Mouse (Mus musculus) bone marrow macrophage, adult 2 months (primary cell): Measurements from ENCODE around the gene Abcc4.

Experiments used
- CTCF ChIP-seq: IDR thresholded peaks from 2 replicates; pipeline ENCODE4 v1.5.1; 2012; ENCODE audit warnings: low read depth, mild to moderate bottlenecking, low read length, moderate library complexity
- POLR2A ChIP-seq: IDR thresholded peaks from 2 replicates; pipeline ENCODE4 v1.6.1; 2012; ENCODE audit warnings: mild to moderate bottlenecking, low read depth, low read length, borderline replicate concordance

- no peak for TF ChIP-seq POLR2A
- TF ChIP-seq CTCF, result no peak
Measured at GRCm38 (mm10) chr14:118572688-118573245, 133.3 kb downstream of the Abcc4 start.
